Mouse (Mus musculus): ENCODE measurements at regions not wholly inside any gene's neighbourhood (a gene's known extent, or its start where the extent isn't known, plus 50 kb on each side); places are given as distances from the start of the nearest gene placed in this dataset.

- DNase-seq (ENCODE audit: low read depth in 2 of 2, low spot score in 2 of 2): no peak
Observed at GRCm38 (mm10) chr15:65646470-65646869, 631.8 kb upstream of the Gm21961 start.

- no peak for DNase-seq (ENCODE audit: low read depth in 2 of 2, low spot score in 2 of 2)
Observed at GRCm38 (mm10) chr15:65639484-65639883, 624.8 kb upstream of the Gm21961 start.

- peak; percentile 3 to 29 for DNase-seq (ENCODE audit: low read depth in 2 of 2, low spot score in 2 of 2)
Observed at GRCm38 (mm10) chr15:65637520-65638184, 622.9 kb upstream of the Gm21961 start.

GRCm38 (mm10) chr15:65632440-65632839 lies 617.7 kb upstream of the Gm21961 start:
- no peak for DNase-seq (ENCODE audit: low read depth in 2 of 2, low spot score in 2 of 2)

GRCm38 (mm10) chr15:65630476-65630875 lies 615.8 kb upstream of the Gm21961 start:
- DNase-seq (ENCODE audit: low read depth in 2 of 2, low spot score in 2 of 2): no peak

- DNase-seq (ENCODE audit: low read depth in 2 of 2, low spot score in 2 of 2): no peak
Observed at GRCm38 (mm10) chr15:65592718-65593477, 578.2 kb upstream of the Gm21961 start.

GRCm38 (mm10) chr15:65585566-65585965 lies 570.9 kb upstream of the Gm21961 start:
- DNase-seq (ENCODE audit: low read depth in 2 of 2, low spot score in 2 of 2): no peak

- no peak for DNase-seq (ENCODE audit: low read depth in 2 of 2, low spot score in 2 of 2)
Observed at GRCm38 (mm10) chr15:65579353-65579752, 564.6 kb upstream of the Gm21961 start.

- DNase-seq (ENCODE audit: low read depth in 2 of 2, low spot score in 2 of 2): no peak
Observed at GRCm38 (mm10) chr15:65567931-65568330, 553.2 kb upstream of the Gm21961 start.

- DNase-seq (ENCODE audit: low read depth in 2 of 2, low spot score in 2 of 2): no peak
Observed at GRCm38 (mm10) chr15:65557846-65558835, 543.4 kb upstream of the Gm21961 start.

- no peak for DNase-seq (ENCODE audit: low read depth in 2 of 2, low spot score in 2 of 2)
Observed at GRCm38 (mm10) chr15:65549046-65549445, 534.3 kb upstream of the Gm21961 start.

GRCm38 (mm10) chr15:65535606-65536005 lies 520.9 kb upstream of the Gm21961 start:
- no peak for DNase-seq (ENCODE audit: low read depth in 2 of 2, low spot score in 2 of 2)

GRCm38 (mm10) chr15:65532241-65532640 lies 517.5 kb upstream of the Gm21961 start:
- DNase-seq (ENCODE audit: low read depth in 2 of 2, low spot score in 2 of 2): no peak

- DNase-seq (ENCODE audit: low read depth in 2 of 2, low spot score in 2 of 2): no peak
Observed at GRCm38 (mm10) chr15:65502656-65503055, 488.0 kb upstream of the Gm21961 start.

GRCm38 (mm10) chr15:65478940-65479339 lies 464.2 kb upstream of the Gm21961 start:
- DNase-seq (ENCODE audit: low read depth in 2 of 2, low spot score in 2 of 2): no peak

GRCm38 (mm10) chr15:65455203-65455816 lies 440.6 kb upstream of the Gm21961 start:
- DNase-seq (ENCODE audit: low read depth in 2 of 2, low spot score in 2 of 2): no peak

GRCm38 (mm10) chr15:65452258-65453028 lies 437.7 kb upstream of the Gm21961 start:
- DNase-seq (ENCODE audit: low read depth in 2 of 2, low spot score in 2 of 2): no peak

- no peak for DNase-seq (ENCODE audit: low read depth in 2 of 2, low spot score in 2 of 2)
Observed at GRCm38 (mm10) chr15:65419736-65420135, 405.0 kb upstream of the Gm21961 start.

Data from CD8-positive naive resting alpha-beta T cell, adult 2 months (primary cell).